Mouse (Mus musculus) bone marrow macrophage, adult 2 months (primary cell): ENCODE results near the gene Nup98. TPM values are rescaled to one million over a fixed set of nuclear protein-coding genes. Genes with fewer than 3 reads are reported as not detected.

Experiments
- H3K27ac ChIP-seq: 2 replicates; pipeline ENCODE4 v1.5.1; 2012; ENCODE audit warnings: low read depth, low read length; ENCODE audit not compliant: insufficient read depth
- H3K4me1 ChIP-seq: 2 replicates; pipeline ENCODE4 v1.6.1; 2012; ENCODE audit warnings: low read length; ENCODE audit not compliant: control insufficient read depth, insufficient read depth
- H3K4me3 ChIP-seq: 2 replicates; pipeline ENCODE4 v1.5.1; 2012; ENCODE audit warnings: mild to moderate bottlenecking, low read length, moderate library complexity; ENCODE audit not compliant: insufficient read depth
- CTCF ChIP-seq: IDR thresholded peaks from 2 replicates; pipeline ENCODE4 v1.5.1; 2012; ENCODE audit warnings: low read depth, mild to moderate bottlenecking, low read length, moderate library complexity
- POLR2A ChIP-seq: IDR thresholded peaks from 2 replicates; pipeline ENCODE4 v1.6.1; 2012; ENCODE audit warnings: mild to moderate bottlenecking, low read depth, low read length, borderline replicate concordance
- polyA plus RNA-seq: library from polyadenylated mRNA; stranded (reverse); fragments of >200 nt; gene quantifications from 2 replicates; pipeline ENCODE4 v1.2.4, GENCODE M21; 2012; ENCODE audit not compliant: missing spikeins, insufficient read depth, insufficient read length

Nup98 gene
- polyA plus RNA-seq, 1 experiment = 36.9 TPM

DNA sequence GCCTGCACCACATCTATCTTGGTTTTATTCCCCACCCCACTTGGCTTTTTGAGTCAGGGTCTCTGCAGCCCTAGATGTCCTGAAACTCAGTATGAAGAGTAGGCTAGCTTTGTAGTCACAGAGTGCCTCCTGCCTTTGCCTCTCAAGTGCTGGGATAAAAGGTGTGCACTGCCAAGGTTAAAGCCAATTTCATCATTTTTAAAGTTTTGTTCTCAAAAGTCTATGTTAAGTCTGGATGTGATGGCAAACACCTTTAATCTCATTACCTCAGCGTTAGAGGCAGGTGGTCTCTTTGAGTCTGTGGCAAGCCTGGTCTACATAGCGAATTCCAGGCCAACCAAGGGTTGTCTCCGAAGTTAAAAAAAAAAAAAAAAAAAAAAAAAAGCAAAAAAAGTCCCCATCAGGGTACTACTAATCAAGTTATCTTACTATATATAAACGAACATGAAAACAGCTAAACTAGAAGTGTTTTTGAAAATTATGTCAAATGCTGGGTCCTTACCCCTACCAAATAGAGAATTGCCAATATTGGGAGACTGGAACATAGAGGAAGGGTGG lies 1.1 kb downstream of the Nup98 start:
- H3K4me1 ChIP-seq = peaks cover 23% of the 10 kb centered on the region
- TF ChIP-seq CTCF = no peak
- no peak for TF ChIP-seq POLR2A
- peak overlapping the region; percentile 75 for H3K4me3 ChIP-seq
- H3K27ac ChIP-seq = no peak overlapping the region

DNA sequence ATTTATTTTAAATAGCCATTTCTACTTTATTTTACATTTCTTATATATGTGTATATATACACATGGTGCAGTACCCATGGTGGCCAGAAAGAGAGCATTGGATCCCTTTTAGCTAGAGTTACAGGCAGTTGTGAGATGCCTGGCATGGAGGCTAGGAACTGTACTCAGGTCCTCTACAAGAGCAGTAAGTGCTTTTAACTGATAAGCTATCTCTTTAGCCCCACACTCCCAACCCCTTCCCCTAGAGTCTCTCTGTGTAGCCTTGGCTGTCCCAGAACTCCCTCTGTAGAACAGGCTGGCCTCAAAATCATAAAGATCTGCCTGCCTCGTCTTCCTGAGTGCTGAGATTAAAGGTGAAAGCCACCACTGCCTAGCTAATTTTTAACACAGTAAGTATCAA lies 4.3 kb downstream of the Nup98 start:
- H3K4me1 ChIP-seq = peaks cover 23% of the 10 kb centered on the region
- H3K27ac ChIP-seq = no peak overlapping the region
- TF ChIP-seq POLR2A = no peak
- no peak for TF ChIP-seq CTCF
- H3K4me3 ChIP-seq = no peak overlapping the region

DNA sequence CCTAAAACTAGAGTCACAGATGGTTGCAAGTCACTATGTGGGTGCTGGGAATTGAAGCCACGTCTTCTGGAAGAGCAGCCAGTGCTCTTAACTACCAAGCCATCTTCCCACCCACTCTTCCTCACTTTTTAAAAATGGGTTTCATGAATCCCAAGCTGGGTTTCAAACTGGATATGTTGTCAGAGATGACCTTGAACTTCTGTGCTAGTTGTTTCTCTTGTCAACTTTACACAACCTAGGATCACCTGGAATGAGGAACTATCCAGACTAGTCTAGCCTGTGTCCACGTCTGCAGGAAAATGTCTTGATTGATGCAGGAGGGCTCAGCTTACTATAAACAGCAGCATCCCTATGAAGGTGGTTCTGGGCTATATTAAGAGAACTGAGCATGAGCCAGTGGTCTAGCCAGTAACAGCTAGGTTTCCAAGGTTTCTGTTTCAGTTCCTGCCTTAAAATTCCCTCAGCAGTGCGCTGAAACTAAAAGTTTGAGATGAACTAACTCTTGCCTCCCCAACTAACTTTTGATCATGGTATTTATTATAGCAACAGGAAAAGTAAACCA lies 5.6 kb downstream of the Nup98 start:
- TF ChIP-seq CTCF = no peak
- TF ChIP-seq POLR2A = no peak
- H3K4me3 ChIP-seq = no peak overlapping the region
- H3K27ac ChIP-seq = no peak overlapping the region
- peaks cover 25% of the 10 kb centered on the region for H3K4me1 ChIP-seq

DNA sequence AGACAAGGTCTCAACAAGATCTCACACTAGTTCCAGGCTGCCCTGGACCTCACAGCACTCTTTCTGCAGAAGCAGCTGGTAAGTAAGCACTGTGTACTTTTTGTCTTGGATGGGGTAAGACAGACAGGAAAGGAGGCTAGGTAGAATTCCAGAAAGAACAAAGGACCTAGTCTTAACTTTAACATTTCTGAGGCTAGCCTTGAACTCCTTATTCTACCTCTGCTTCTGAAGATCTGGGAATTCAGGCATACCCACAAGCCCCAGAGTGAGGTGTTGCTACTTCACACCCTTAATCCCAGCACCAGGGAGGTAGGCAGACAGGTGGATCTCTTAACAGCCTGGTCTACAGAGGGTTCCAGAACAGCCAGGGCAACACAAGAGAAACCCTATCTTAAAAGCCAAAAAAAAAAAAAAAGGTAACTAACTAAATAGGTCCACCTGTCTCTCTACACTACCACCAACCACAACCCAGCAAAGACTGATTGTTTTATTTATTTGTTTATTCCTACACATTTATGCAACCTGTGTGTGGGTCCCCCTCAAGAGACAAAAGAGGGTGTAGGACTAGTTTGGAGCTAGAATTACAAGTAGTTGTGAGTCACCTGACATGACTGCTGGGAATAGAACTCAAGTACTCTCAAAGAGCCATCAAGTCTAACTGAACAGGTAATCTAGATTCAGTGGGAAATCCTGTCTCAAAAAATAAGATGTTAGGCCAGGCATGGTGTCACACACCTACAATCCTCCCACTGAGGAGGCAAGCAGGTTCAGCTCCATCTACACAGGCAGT lies 8.8 kb downstream of the Nup98 start:
- TF ChIP-seq POLR2A = no peak
- TF ChIP-seq CTCF = no peak
- Histone ChIP-seq H3K27ac (no peak overlapping the region), H3K4me1 (peaks cover 18% of the 10 kb centered on the region), H3K4me3 (no peak overlapping the region)

DNA sequence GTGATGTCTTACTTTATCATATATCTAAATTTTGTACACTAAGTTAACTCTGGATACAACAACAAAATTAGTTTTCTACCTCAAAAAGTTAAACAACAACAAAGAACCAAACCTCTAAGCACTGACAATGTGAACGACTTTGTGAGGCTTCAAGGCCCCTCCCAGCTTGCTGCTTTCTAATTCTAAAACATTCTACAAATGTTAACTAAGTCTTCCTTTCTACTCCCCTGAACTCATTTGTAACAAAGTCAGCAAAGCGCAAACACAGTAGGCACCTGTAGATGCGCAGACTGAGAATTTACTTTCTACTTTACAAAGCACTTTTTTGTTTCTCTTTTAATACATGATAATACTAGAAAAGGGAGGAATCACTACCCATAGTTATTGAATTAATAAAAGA lies 9.4 kb downstream of the Nup98 start:
- Histone ChIP-seq H3K4me3 (no peak overlapping the region), H3K4me1 (peaks cover 16% of the 10 kb centered on the region), H3K27ac (no peak overlapping the region)
- no peak for TF ChIP-seq CTCF
- TF ChIP-seq POLR2A = no peak

DNA sequence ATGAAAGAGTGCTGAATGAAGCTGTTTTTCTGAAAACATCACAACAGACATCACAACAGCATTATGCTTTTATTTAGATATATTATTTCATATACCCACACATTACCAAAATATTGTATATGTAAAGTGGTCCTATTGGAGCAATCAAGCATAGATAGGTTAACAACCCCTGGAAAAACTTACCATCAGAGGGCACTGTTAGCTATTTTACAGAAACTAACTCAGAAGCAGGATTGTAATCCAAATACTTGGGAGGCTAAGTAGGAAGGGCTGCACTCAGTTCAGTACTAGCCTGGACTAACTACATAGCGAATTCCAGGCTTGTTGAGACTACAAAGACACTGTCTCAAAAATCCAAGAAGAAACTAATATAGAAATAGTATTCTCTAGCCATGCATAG lies 17.6 kb downstream of the Nup98 start:
- H3K4me3 ChIP-seq = no peak overlapping the region
- TF ChIP-seq CTCF (no peak), POLR2A (no peak)
- peaks cover 4% of the 10 kb centered on the region; the same call in 1 of the 2 replicates for H3K4me1 ChIP-seq
- H3K27ac ChIP-seq = no peak overlapping the region

DNA sequence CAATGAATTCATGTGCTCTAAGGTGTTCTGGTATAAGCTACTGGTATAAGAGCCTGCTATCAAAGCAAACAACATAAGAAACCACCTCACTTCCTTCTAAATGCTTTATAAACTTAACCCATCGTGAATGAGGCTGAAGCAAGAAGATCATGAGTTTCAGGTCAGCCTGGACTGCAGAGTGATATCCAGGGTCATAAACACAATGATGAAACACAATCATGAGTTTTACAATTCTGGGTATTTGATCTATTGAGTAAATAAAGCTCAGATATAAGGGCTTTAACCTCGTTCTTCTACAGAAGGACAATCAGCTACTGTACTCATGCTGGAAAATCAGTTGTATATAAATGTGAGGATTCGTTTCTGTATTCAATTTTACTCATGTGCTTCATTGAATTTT lies 26.1 kb downstream of the Nup98 start:
- Histone ChIP-seq H3K4me3 (no peak overlapping the region), H3K27ac (no peak overlapping the region), H3K4me1 (no peaks in the 10 kb centered on the region)
- TF ChIP-seq POLR2A = no peak
- TF ChIP-seq CTCF = no peak

DNA sequence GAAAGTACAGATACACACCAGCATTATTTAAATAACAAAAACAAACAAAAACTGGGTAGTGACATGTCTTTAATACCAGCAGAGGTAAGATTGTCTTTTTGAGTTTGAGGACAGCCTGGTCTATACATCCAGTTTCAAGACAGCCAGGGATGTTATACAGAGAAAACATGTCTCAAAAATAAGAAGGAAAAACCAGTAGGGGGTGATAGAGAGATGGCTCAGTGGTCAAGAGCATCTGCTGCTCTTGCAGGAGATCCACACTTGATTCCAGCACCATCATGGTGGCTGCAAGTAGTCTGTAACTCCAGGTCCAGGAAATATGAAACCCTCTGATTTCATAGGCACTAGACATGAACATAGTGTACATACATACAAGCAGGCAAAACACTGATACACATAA lies 39.7 kb downstream of the Nup98 start:
- no peak overlapping the region for H3K27ac ChIP-seq
- no peak overlapping the region for H3K4me3 ChIP-seq
- TF ChIP-seq POLR2A (no peak), CTCF (no peak)
- no peaks in the 10 kb centered on the region for H3K4me1 ChIP-seq

DNA sequence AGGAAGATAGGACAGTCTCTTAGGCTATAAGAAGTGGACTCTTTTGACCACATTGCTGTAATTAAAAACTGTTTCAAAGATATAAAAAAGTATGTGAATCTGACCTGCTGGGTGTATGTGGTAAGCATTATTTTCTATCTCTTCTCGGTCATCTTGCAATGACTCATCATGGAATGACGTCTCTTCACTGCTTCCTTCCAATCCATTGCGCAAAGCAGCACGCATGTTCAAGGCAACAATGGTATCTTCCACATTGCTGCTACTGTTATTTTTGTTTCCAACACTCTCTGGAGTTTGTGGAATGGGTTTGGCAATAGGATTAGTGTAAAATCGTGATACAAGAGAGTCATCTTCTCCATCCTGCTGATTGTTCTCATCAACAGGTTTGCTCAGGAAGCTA lies 56.3 kb downstream of the Nup98 start:
- no peak overlapping the region for H3K4me3 ChIP-seq
- peaks cover 6% of the 10 kb centered on the region for H3K4me1 ChIP-seq
- H3K27ac ChIP-seq = peak overlapping the region; percentile 34
- no peak for TF ChIP-seq POLR2A
- no peak for TF ChIP-seq CTCF

DNA sequence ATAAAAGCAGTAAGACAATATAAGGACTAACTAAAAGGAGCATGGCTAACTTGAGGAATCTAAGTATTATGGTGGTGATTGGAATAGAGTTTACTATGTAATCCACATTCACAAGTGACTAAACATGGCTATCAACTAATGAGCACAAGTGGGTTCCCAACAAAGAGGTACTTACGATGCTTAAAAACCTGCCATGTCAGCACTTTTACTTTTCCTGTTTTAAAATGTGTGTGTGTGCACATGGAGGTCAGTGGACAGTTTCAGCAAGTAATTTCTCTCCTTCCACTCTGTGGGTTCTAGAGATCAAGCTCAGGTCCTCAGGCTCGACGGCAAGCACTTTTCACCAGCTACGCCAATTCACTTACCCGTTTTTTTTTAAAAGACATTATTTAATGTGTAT lies 72.1 kb downstream of the Nup98 start:
- Histone ChIP-seq H3K4me1 (peaks cover under 1% of the 10 kb centered on the region; the same call in 1 of the 2 replicates), H3K27ac (no peak overlapping the region), H3K4me3 (no peak overlapping the region)
- TF ChIP-seq POLR2A (no peak), CTCF (no peak)
